In the genomic region with DNA sequence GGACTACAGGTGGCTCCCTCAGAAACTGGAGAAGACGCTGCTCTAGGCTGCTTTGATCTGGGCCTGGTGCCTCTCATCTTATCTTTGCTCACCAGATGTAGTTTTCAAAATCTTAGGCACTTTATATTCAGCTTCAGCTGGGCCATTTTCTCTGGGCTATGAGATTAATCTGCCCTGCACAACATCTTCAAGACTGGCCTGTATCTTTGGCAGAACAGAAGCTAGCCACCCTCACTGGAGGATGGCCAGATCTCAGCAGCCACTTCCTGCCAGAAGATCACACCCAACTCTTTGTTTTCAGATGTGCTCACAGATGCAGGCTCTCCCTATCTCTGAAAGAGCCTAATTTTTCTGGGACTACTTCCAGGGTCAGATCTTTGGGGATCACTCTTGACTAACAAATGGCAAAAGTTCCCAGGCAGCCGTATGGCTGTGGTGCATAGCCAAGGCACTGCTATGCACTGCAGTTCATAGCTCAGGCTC, we compare ENCODE assay signal across 9 mouse cellular contexts.
DNase-seq lines count a peak whose midpoint lies in the region; ATAC-seq and TF ChIP-seq lines count a peak whose summit lies in the region.
"Had no signal": no experiment of that assay in that cellular context is flagged by ENCODE, and none has a peak within 500 bp of the region (broad histone marks: within the 10 kb centered on the region; RNA-seq: fewer than 3 reads in every experiment).

No protein-coding gene starts in this region.

- H3K27ac ChIP-seq in hindbrain, embryonic 12.5 days, result no peak overlapping the region
- no peak overlapping the region for H3K27ac ChIP-seq in midbrain, embryonic 15.5 days

- no peak overlapping the region for H3K4me3 ChIP-seq in hindbrain, embryonic 12.5 days
- no peak overlapping the region for H3K4me3 ChIP-seq in midbrain, embryonic 15.5 days

- intact Hi-C loops in heart, postnatal 10 days (cut with DNase I), result no loop called here

- no peak for TF ChIP-seq POLR2A in brain, embryonic 14.5 days (IDR thresholded peaks at IDR 0.05; ENCODE audit: borderline replicate concordance, extremely low read depth, insufficient read depth, insufficient read length, poor library complexity, severe bottlenecking)

- H3K4me1 ChIP-seq in hindbrain, embryonic 12.5 days, result peaks cover 5% of the 10 kb centered on the region; the same call in 1 of the 2 replicates
- 0 out of 2 replicates have a peak, but pooled peaks cover 6% of the 10 kb centered on the region for H3K4me1 ChIP-seq in midbrain, embryonic 15.5 days

- no peak overlapping the region for H3K4me2 ChIP-seq in hindbrain, embryonic 12.5 days (replicated peaks)
- no peak overlapping the region for H3K4me2 ChIP-seq in midbrain, embryonic 15.5 days

- no peak overlapping the region for H3K9ac ChIP-seq in hindbrain, embryonic 12.5 days
- no peak overlapping the region for H3K9ac ChIP-seq in midbrain, embryonic 15.5 days

- ATAC-seq in granulocyte monocyte progenitor cell, adult 5-6 weeks (replicated peaks; ENCODE audit: poor library complexity, severe bottlenecking), result no peak
- ATAC-seq in hindbrain, embryonic 12.5 days (ENCODE audit: low FRiP score), result no peak
- ATAC-seq in midbrain, embryonic 15.5 days (replicated peaks), result no peak
- ATAC-seq: forebrain, embryonic 14.5 days had no signal

- no peak for TF ChIP-seq CTCF in brain, embryonic 14.5 days (IDR thresholded peaks at IDR 0.05; ENCODE audit: borderline replicate concordance, extremely low read depth, insufficient read depth, insufficient read length)

- no peaks in the 10 kb centered on the region for H3K27me3 ChIP-seq in hindbrain, embryonic 12.5 days
- no peaks in the 10 kb centered on the region for H3K27me3 ChIP-seq in midbrain, embryonic 15.5 days (replicated peaks)

- DNase-seq in kidney, postnatal 14 days, result peak; percentile 34
- no peak for DNase-seq in kidney, adult 8-10 months
- peak; percentile 26 for DNase-seq in brain, embryonic 14.5 days (ENCODE audit: low read depth)
- DNase-seq in heart, postnatal 10 days, result peak; percentile 32 to 41
- DNase-seq in lung, postnatal 25 days (ENCODE audit: low spot score), result peak; percentile 45

- H3K36me3 ChIP-seq in hindbrain, embryonic 12.5 days, result no peaks in the 10 kb centered on the region
- no peaks in the 10 kb centered on the region for H3K36me3 ChIP-seq in midbrain, embryonic 15.5 days (replicated peaks)

- H3K9me3 ChIP-seq in hindbrain, embryonic 12.5 days (replicated peaks), result no peaks in the 10 kb centered on the region
- no peaks in the 10 kb centered on the region for H3K9me3 ChIP-seq in midbrain, embryonic 15.5 days

- WGBS in hindbrain, embryonic 12.5 days, result 88% methylated on average over 2 of the region's 2 CpGs
- 73% methylated on average over 2 of the region's 2 CpGs for WGBS in midbrain, embryonic 15.5 days

Comparison
In these comparisons a context has a peak if more than half of its experiments do, and no peak if none do; other contexts are left out.
1. DNase-seq: peak in kidney, postnatal 14 days (single experiment), brain, embryonic 14.5 days (single experiment), heart, postnatal 10 days (2 of 2) and lung, postnatal 25 days (single experiment); none in kidney, adult 8-10 months (0 of 2).